Mouse (Mus musculus): ENCODE measurements around the gene Txndc15. TPM values are rescaled to one million over a fixed set of nuclear protein-coding genes. Genes with fewer than 3 reads are reported as not detected.
"Not testable (repeated sequence)": the region's sequence is repeated elsewhere in the genome, so short reads cannot be mapped to it uniquely, and the experiment has no call there.

Gene Txndc15
- 10 to 100 TPM; 77.1 to 84.5 TPM for total RNA-seq (2021)
- long read RNA-seq, experiment 1, transcript Txndc15-201 (5 exons, 1,527 nt) = major isoform, 171 of 200 reads
- long read RNA-seq, experiment 1, partial matches to known transcripts = 1 of 200 reads
- long read RNA-seq, experiment 1, other reads (novel, unspliced or antisense) = 28 of 200 reads
- long read RNA-seq, experiment 2, transcript Txndc15-201 (5 exons, 1,527 nt) = major isoform, 158 of 181 reads
- long read RNA-seq, experiment 2, partial matches to known transcripts = 4 of 181 reads
- long read RNA-seq, experiment 2, other reads (novel, unspliced or antisense) = 19 of 181 reads

- peak; percentile 86 to 89 for DNase-seq (ENCODE audit: low spot score in 2 of 2)
Observed at GRCm38 (mm10) chr13:55714501-55715166, at the start of gene Txndc15. Txndc15 (plus strand) TSS chr13:55714650.

- no peak for DNase-seq (ENCODE audit: low spot score in 2 of 2)
Observed at GRCm38 (mm10) chr13:55668550-55668949, 45.9 kb upstream of the Txndc15 start.

GRCm38 (mm10) chr13:55672711-55673110 lies 41.7 kb upstream of the Txndc15 start:
- no peak for DNase-seq (ENCODE audit: low spot score in 2 of 2)

- DNase-seq (ENCODE audit: low spot score in 2 of 2) = no peak
Observed at GRCm38 (mm10) chr13:55677364-55677763, 37.1 kb upstream of the Txndc15 start.

GRCm38 (mm10) chr13:55682201-55682600 lies 32.2 kb upstream of the Txndc15 start:
- no peak for DNase-seq (ENCODE audit: low spot score in 2 of 2)

- no peak for DNase-seq (ENCODE audit: low spot score in 2 of 2)
Observed at GRCm38 (mm10) chr13:55683581-55683980, 30.9 kb upstream of the Txndc15 start.

GRCm38 (mm10) chr13:55686107-55686633 lies 28.3 kb upstream of the Txndc15 start:
- no peak for DNase-seq (ENCODE audit: low spot score in 2 of 2)

- no peak for DNase-seq (ENCODE audit: low spot score in 2 of 2)
Observed at GRCm38 (mm10) chr13:55687927-55688602, 26.4 kb upstream of the Txndc15 start.

GRCm38 (mm10) chr13:55692535-55693242 lies 21.8 kb upstream of the Txndc15 start, which contains the start of gene B230219D22Rik:
B230219D22Rik (plus strand) TSS chr13:55693124.
- DNase-seq (ENCODE audit: low spot score in 2 of 2) = peak; percentile 82 to 91

- no peak for DNase-seq (ENCODE audit: low spot score in 2 of 2)
Observed at GRCm38 (mm10) chr13:55693243-55693721, 21.2 kb upstream of the Txndc15 start.

- no peak for DNase-seq (ENCODE audit: low spot score in 2 of 2)
Observed at GRCm38 (mm10) chr13:55694110-55694509, 20.3 kb upstream of the Txndc15 start.

- not testable (repeated sequence) for DNase-seq (ENCODE audit: low spot score in 2 of 2)
Observed at GRCm38 (mm10) chr13:55695989-55696388, 18.5 kb upstream of the Txndc15 start.

GRCm38 (mm10) chr13:55704301-55704700 lies 10.1 kb upstream of the Txndc15 start:
- no peak for DNase-seq (ENCODE audit: low spot score in 2 of 2)

- DNase-seq (ENCODE audit: low spot score in 2 of 2) = no peak
Observed at GRCm38 (mm10) chr13:55712846-55713245, 1.6 kb upstream of the Txndc15 start.

GRCm38 (mm10) chr13:55715167-55715512 lies 690 bp downstream of the Txndc15 start:
- DNase-seq (ENCODE audit: low spot score in 2 of 2) = no peak

- DNase-seq (ENCODE audit: low spot score in 2 of 2) = no peak
Observed at GRCm38 (mm10) chr13:55715908-55716510, 1.6 kb downstream of the Txndc15 start.

- no peak for DNase-seq (ENCODE audit: low spot score in 2 of 2)
Observed at GRCm38 (mm10) chr13:55721516-55721915, 7.1 kb downstream of the Txndc15 start.

- DNase-seq (ENCODE audit: low spot score in 2 of 2) = no peak
Observed at GRCm38 (mm10) chr13:55721995-55722394, 7.5 kb downstream of the Txndc15 start.

- DNase-seq (ENCODE audit: low spot score in 2 of 2) = no peak
Observed at GRCm38 (mm10) chr13:55726598-55727119, 12.2 kb downstream of the Txndc15 start.

GRCm38 (mm10) chr13:55727120-55727838 lies 12.8 kb downstream of the Txndc15 start, which contains the start of gene Pcbd2:
Pcbd2 (plus strand) TSS chr13:55727368.
- peak; percentile 66 to 83 for DNase-seq (ENCODE audit: low spot score in 2 of 2)
